Mouse (Mus musculus) cerebral cortex, adult 2 months (tissue): ENCODE measurements around the gene Micall2.

Experiments used
- WGBS: fragments of 180-500 bp; shearing (Covaris S2); methylation state at CpG from one replicate; pipeline ENCODE4 v1.1.7; 2018; 5-methylcytosine and 5-hydroxymethylcytosine counted together

Micall2 gene

GRCm38 (mm10) chr5:139727261-139727660, 8.9 kb downstream of the Micall2 start:
- 93% methylated on average over 11 of the region's 11 CpGs for WGBS

GRCm38 (mm10) chr5:139726186-139726585, 9.9 kb downstream of the Micall2 start:
- 86% methylated on average over 3 of the region's 3 CpGs for WGBS

- WGBS = 66% methylated on average over 10 of the region's 10 CpGs
Observed at GRCm38 (mm10) chr5:139724336-139725116, 11.6 kb downstream of the Micall2 start.

GRCm38 (mm10) chr5:139723113-139723512, 13.0 kb downstream of the Micall2 start:
- 79% methylated on average over 9 of the region's 9 CpGs for WGBS

- WGBS = 75% methylated on average over 6 of the region's 6 CpGs
Observed at GRCm38 (mm10) chr5:139722709-139723108, 13.4 kb downstream of the Micall2 start.

GRCm38 (mm10) chr5:139718949-139719348, 17.2 kb downstream of the Micall2 start:
- 76% methylated on average over 7 of the region's 7 CpGs for WGBS

- WGBS = 68% methylated on average over 6 of the region's 6 CpGs
Observed at GRCm38 (mm10) chr5:139718540-139718939, 17.6 kb downstream of the Micall2 start.

- WGBS = 98% methylated on average over 2 of the region's 2 CpGs
Observed at GRCm38 (mm10) chr5:139717723-139718122, 18.4 kb downstream of the Micall2 start.

GRCm38 (mm10) chr5:139706496-139706895, 29.6 kb downstream of the Micall2 start:
- WGBS = 78% methylated on average over 10 of the region's 10 CpGs

- 56% methylated on average over 2 of the region's 2 CpGs for WGBS
Observed at GRCm38 (mm10) chr5:139702905-139703304, 33.2 kb downstream of the Micall2 start.

- 80% methylated on average over 10 of the region's 10 CpGs for WGBS
Observed at GRCm38 (mm10) chr5:139702236-139702635, 33.9 kb downstream of the Micall2 start.

- 76% methylated on average over 6 of the region's 6 CpGs for WGBS
Observed at GRCm38 (mm10) chr5:139696954-139697353, 39.2 kb downstream of the Micall2 start.

- WGBS = 72% methylated on average over 3 of the region's 3 CpGs
Observed at GRCm38 (mm10) chr5:139695876-139696275, 40.3 kb downstream of the Micall2 start.

GRCm38 (mm10) chr5:139694989-139695571, 41.1 kb downstream of the Micall2 start:
- WGBS = 10% methylated on average over 7 of the region's 7 CpGs

- WGBS = 34% methylated on average over 16 of the region's 16 CpGs
Observed at GRCm38 (mm10) chr5:139694292-139694988, 41.7 kb downstream of the Micall2 start.

GRCm38 (mm10) chr5:139690791-139691190, 45.3 kb downstream of the Micall2 start:
- WGBS = 82% methylated on average over 9 of the region's 9 CpGs

GRCm38 (mm10) chr5:139688356-139688755, 47.8 kb downstream of the Micall2 start:
- WGBS = 47% methylated on average over 12 of the region's 12 CpGs

GRCm38 (mm10) chr5:139687646-139688045, 48.5 kb downstream of the Micall2 start:
- 15% methylated on average over 13 of the region's 13 CpGs for WGBS

- 37% methylated on average over 21 of the region's 21 CpGs for WGBS
Observed at GRCm38 (mm10) chr5:139686530-139687249, 49.4 kb downstream of the Micall2 start.

GRCm38 (mm10) chr5:139683228-139683627, 52.9 kb downstream of the Micall2 start:
- 27% methylated on average over 2 of the region's 2 CpGs for WGBS

- WGBS = 14% methylated on average over 7 of the region's 7 CpGs
Observed at GRCm38 (mm10) chr5:139682631-139682977, 53.5 kb downstream of the Micall2 start.
